In the genomic region with DNA sequence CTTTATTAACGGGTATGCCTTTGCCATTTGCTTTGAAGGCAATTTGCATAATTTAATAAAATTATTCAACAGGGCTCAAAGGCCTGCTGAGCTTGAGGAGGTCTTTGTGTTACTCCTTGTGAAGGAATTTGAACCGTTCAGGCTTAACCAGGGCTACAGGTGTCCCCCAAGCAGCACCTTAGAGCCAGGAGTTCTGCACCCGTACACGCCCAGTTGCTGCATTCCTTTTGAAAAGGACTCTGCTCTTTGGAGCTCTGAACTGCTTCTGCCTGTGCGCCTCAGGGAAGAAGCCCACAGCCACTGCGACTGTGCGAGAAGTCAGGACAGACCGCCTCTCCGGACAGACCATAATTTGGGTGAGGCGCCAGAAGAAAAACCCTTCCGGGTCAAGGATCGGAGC, we compare ENCODE assay signal across 29 mouse cellular contexts. TPM values are rescaled to one million over a fixed set of nuclear protein-coding genes. Genes with fewer than 3 reads are reported as not detected.
"Had no signal": no experiment of that assay in that cellular context is flagged by ENCODE, and none has a peak within 500 bp of the region (broad histone marks: within the 10 kb centered on the region; RNA-seq: fewer than 3 reads in every experiment).

A gene (plus strand): TSS at position 301 of the 400 bp plus-strand sequence.

RNA-seq across cellular contexts. Expression of the gene that starts here (rescaled TPM):
- total RNA-seq: common myeloid progenitor, adult 5-6 weeks; forebrain, postnatal 0 days; gastrocnemius, adult 18-20 months; gastrocnemius, adult 2 months; gastrocnemius, adult 8-10 months; gastrocnemius, postnatal 10 days; gastrocnemius, postnatal 14 days; gastrocnemius, postnatal 25 days; gastrocnemius, postnatal 36 days; gastrocnemius, postnatal 4 days; granulocyte monocyte progenitor cell, adult 5-6 weeks; heart, adult 18-20 months; heart, adult 2 months; heart, adult 8-10 months had no signal
- polyA plus RNA-seq: cortical plate, adult 2 months; embryonic facial prominence, embryonic 10.5 days; embryonic facial prominence, embryonic 11.5 days; embryonic facial prominence, embryonic 12.5 days; embryonic facial prominence, embryonic 13.5 days; erythroblast, embryonic 14.5 days; forebrain, embryonic 10.5 days; forebrain, embryonic 11.5 days; forebrain, embryonic 12.5 days; forebrain, embryonic 13.5 days; forebrain, embryonic 14.5 days; forebrain, embryonic 15.5 days; forebrain, embryonic 16.5 days; forebrain, postnatal 0 days; gonadal fat pad, adult 2 months; heart, adult 2 months; heart, embryonic 10.5 days had no signal
